Mouse (Mus musculus) ES-Bruce4 (cell line): ENCODE measurements around the gene Wnt7b.

Experiments
- CTCF ChIP-seq: IDR thresholded peaks from one replicate; pipeline ENCODE4 v1.8.1; 2011; ENCODE audit warnings: low read depth, low read length
- POLR2A ChIP-seq: IDR thresholded peaks from one replicate; pipeline ENCODE4 v1.8.1; 2011; ENCODE audit warnings: low read length; ENCODE audit not compliant: insufficient read depth

DNA sequence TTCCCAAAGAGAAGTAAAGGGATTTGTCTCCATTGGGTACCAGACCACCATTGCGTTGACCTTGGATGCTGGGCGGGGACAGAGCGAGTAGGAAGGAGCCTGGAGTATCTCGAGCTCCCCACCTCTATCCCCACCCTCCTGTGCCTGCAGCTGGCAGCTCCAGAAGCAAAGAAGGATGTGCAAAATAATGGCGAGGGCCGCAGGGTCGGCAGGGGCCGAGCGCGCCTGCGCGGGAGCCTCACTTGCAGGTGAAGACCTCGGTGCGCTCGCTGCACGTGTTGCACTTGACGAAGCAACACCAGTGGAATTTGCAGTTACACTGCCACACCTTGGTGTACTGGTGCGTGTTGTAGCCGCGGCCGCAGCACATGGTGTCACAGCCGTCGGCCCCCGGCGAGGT lies 45.1 kb downstream of the Wnt7b start:
- no peak for TF ChIP-seq CTCF
- TF ChIP-seq POLR2A: no peak
